Mouse (Mus musculus) right cerebral cortex, postnatal 25 days (tissue): ENCODE data around the gene Lamp1.

Experiments
- DNase-seq: peaks from one replicate; pipeline ENCODE4 v3.0.0; 2022

Gene Lamp1

GRCm38 (mm10) chr8:13164361-13164760 is 5.4 kb downstream of the Lamp1 start:
- DNase-seq: no peak

GRCm38 (mm10) chr8:13170510-13170909 is 11.5 kb downstream of the Lamp1 start:
- DNase-seq: no peak

- no peak for DNase-seq
Measured at GRCm38 (mm10) chr8:13174305-13174704, 15.3 kb downstream of the Lamp1 start.

GRCm38 (mm10) chr8:13174811-13175210 is 15.8 kb downstream of the Lamp1 start:
- DNase-seq: no peak

GRCm38 (mm10) chr8:13175650-13176049 is 16.7 kb downstream of the Lamp1 start:
- DNase-seq: no peak

GRCm38 (mm10) chr8:13177173-13177852 is 18.4 kb downstream of the Lamp1 start:
- no peak for DNase-seq

GRCm38 (mm10) chr8:13178137-13178536 is 19.2 kb downstream of the Lamp1 start:
- DNase-seq: no peak

GRCm38 (mm10) chr8:13179482-13179881 is 20.5 kb downstream of the Lamp1 start:
- no peak for DNase-seq

GRCm38 (mm10) chr8:13179948-13180347 is 21.0 kb downstream of the Lamp1 start:
- DNase-seq: no peak

GRCm38 (mm10) chr8:13180408-13180807 is 21.4 kb downstream of the Lamp1 start:
- no peak for DNase-seq

- no peak for DNase-seq
Measured at GRCm38 (mm10) chr8:13180911-13181690, 22.1 kb downstream of the Lamp1 start.

GRCm38 (mm10) chr8:13181691-13181976 is 22.7 kb downstream of the Lamp1 start:
- no peak for DNase-seq

- no peak for DNase-seq
Measured at GRCm38 (mm10) chr8:13186819-13187218, 27.9 kb downstream of the Lamp1 start.

GRCm38 (mm10) chr8:13187229-13187628 is 28.3 kb downstream of the Lamp1 start:
- DNase-seq: no peak

- no peak for DNase-seq
Measured at GRCm38 (mm10) chr8:13187638-13188037, 28.7 kb downstream of the Lamp1 start.

- DNase-seq: no peak
Measured at GRCm38 (mm10) chr8:13188052-13188555, 29.1 kb downstream of the Lamp1 start.

- DNase-seq: no peak
Measured at GRCm38 (mm10) chr8:13188857-13189256, 29.9 kb downstream of the Lamp1 start.

- no peak for DNase-seq
Measured at GRCm38 (mm10) chr8:13190235-13190634, 31.3 kb downstream of the Lamp1 start.

- no peak for DNase-seq
Measured at GRCm38 (mm10) chr8:13194818-13195217, 35.9 kb downstream of the Lamp1 start.

GRCm38 (mm10) chr8:13197493-13197892 is 38.5 kb downstream of the Lamp1 start:
- DNase-seq: no peak

- no peak for DNase-seq
Measured at GRCm38 (mm10) chr8:13199385-13200061, 40.6 kb downstream of the Lamp1 start.

GRCm38 (mm10) chr8:13200301-13201012 is 41.5 kb downstream of the Lamp1 start, which contains the start of gene Grtp1:
Grtp1 (minus strand) TSS chr8:13200620.
- no peak for DNase-seq

- DNase-seq: no peak
Measured at GRCm38 (mm10) chr8:13201013-13201334, 42.0 kb downstream of the Lamp1 start.
